Mouse (Mus musculus) bone marrow, adult 2 months (tissue): ENCODE data around the gene Ssrp1.

ENCODE experiments used
- CTCF ChIP-seq: fragments of 200-500 bp; IDR thresholded peaks from 2 replicates; pipeline ENCODE4 v1.5.1; 2011; ENCODE audit warnings: low read length, control low read depth; ENCODE audit not compliant: control insufficient read depth, insufficient read depth
- POLR2A ChIP-seq: fragments of 200-500 bp; IDR thresholded peaks from 2 replicates; pipeline ENCODE4 v1.6.1; 2011; ENCODE audit warnings: low read depth, mild to moderate bottlenecking, control low read depth, low read length, borderline replicate concordance; ENCODE audit not compliant: control insufficient read depth

DNA sequence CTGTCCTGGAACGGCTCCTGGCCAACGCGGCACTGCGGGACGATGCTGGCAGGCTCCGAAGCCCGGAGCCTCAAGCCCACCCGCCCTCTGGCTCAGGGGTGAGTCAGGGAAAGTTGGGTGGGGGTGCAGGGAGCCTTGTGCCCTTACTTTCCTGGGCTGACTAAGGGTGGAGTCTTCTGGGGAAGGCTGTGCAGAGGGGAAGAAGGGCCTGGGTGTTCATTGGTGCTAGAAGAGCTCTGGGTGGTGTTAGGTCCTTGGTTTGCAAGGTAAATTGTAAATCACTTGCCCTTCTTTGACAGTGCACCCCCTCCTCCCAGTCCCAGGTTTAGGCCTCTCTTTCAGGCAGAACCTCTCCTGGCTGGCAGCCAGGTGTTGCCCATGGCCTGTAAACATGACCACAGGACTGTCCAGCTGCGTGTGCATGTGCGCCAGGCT, 24.1 kb downstream of the Ssrp1 start:
- TF ChIP-seq CTCF (no peak), POLR2A (no peak)
